Mouse (Mus musculus) embryonic fibroblast, embryonic 13.5 days (primary cell): Measurements from ENCODE around the gene Hist1h3d. TPM values are rescaled to one million over a fixed set of nuclear protein-coding genes. Genes with fewer than 3 reads are reported as not detected.
"Not testable (repeated sequence)": the region's sequence is repeated elsewhere in the genome, so short reads cannot be mapped to it uniquely, and the experiment has no call there.

Experiments
- H3K27ac ChIP-seq: 2 replicates; pipeline ENCODE4 v1.5.1; 2012; ENCODE audit warnings: low read length, control low read depth, inconsistent platforms; ENCODE audit not compliant: insufficient read depth
- H3K4me1 ChIP-seq: 2 replicates; pipeline ENCODE4 v1.6.1; 2011; ENCODE audit warnings: low read length; ENCODE audit not compliant: control insufficient read depth, insufficient read depth
- H3K4me3 ChIP-seq: 2 replicates; pipeline ENCODE4 v1.5.1; 2011; ENCODE audit warnings: mild to moderate bottlenecking, control low read depth, low read length; ENCODE audit not compliant: insufficient read depth
- CTCF ChIP-seq: IDR thresholded peaks from 2 replicates; pipeline ENCODE4 v1.5.1; 2011; ENCODE audit warnings: mild to moderate bottlenecking, control low read depth, low read length, moderate library complexity, borderline replicate concordance; ENCODE audit not compliant: insufficient read depth
- POLR2A ChIP-seq: IDR thresholded peaks from 2 replicates; pipeline ENCODE4 v1.6.1; 2011; ENCODE audit warnings: low read depth, mild to moderate bottlenecking, control low read depth, low read length, moderate library complexity
- polyA plus RNA-seq: library from polyadenylated mRNA; stranded (reverse); fragments of >200 nt; gene quantifications from 2 replicates; pipeline ENCODE4 v1.2.4, GENCODE M21; 2011; ENCODE audit warnings: low read depth; ENCODE audit not compliant: missing spikeins, insufficient read length

The Hist1h3d gene
- polyA plus RNA-seq, 1 experiment: 5.1 TPM

DNA sequence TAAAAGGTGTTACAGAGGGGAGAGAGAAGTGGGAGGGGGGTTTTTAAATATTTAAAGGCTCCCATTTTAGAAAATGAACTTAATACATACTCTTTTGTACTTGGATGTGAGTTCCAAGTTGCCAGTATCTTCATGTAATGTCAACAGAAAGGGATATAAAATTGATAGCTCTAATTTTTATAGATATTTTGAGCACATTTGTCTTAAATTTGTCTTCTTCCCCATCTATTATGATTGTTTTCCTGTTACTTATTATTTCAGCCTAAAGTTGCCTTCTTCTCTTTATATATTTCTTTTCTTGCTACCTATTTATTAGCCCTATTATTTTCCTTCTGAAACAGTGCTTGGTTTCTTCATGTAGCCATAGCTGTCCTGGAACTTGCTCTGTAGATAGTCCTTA, 22.6 kb upstream of the Hist1h3d start, which contains the start of gene Hist1h1d:
TSS of gene Hist1h1d (plus strand) at position 301 of the 400 bp plus-strand sequence.
- H3K4me1 ChIP-seq: peaks cover 3% of the 10 kb centered on the region; the same call in 1 of the 2 replicates
- no peak within 1 kb of the TSS for H3K4me3 ChIP-seq
- TF ChIP-seq CTCF (no peak), POLR2A (no peak)
- peak within 1 kb of the TSS; percentile 45; the same call in 1 of the 2 replicates for H3K27ac ChIP-seq

DNA sequence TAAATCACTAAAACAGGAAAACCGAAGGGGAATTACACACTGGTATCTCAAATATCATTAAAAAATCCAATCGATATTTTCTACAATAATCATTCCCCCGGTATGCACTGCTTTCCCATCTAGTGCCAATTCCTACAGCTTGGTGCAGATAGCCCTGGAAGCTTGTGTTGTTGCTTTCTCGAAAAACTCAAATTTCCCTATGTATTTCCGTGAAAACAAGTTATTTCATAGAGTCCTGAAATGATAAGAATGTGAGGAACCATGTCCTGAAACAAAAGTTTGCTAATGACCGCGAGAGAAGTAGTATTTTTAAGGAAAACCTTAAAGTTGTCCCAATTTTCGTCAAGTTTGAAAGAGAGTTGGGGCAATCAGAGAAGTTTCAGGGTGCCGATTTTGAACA, 21.2 kb upstream of the Hist1h3d start:
- H3K4me1 ChIP-seq: peaks cover 3% of the 10 kb centered on the region; the same call in 1 of the 2 replicates
- H3K27ac ChIP-seq: peak overlapping the region; percentile 86
- TF ChIP-seq CTCF: no peak
- TF ChIP-seq POLR2A: no peak
- no peak overlapping the region for H3K4me3 ChIP-seq

GRCm38 (mm10) chr13:23554925-23555838, 20.4 kb upstream of the Hist1h3d start:
- TF ChIP-seq CTCF (no peak), POLR2A (peak; percentile 99)
- peak overlapping the region; percentile 97 for H3K27ac ChIP-seq
- H3K4me3 ChIP-seq: peak overlapping the region; percentile 58
- peaks cover 3% of the 10 kb centered on the region; the same call in 1 of the 2 replicates for H3K4me1 ChIP-seq

DNA sequence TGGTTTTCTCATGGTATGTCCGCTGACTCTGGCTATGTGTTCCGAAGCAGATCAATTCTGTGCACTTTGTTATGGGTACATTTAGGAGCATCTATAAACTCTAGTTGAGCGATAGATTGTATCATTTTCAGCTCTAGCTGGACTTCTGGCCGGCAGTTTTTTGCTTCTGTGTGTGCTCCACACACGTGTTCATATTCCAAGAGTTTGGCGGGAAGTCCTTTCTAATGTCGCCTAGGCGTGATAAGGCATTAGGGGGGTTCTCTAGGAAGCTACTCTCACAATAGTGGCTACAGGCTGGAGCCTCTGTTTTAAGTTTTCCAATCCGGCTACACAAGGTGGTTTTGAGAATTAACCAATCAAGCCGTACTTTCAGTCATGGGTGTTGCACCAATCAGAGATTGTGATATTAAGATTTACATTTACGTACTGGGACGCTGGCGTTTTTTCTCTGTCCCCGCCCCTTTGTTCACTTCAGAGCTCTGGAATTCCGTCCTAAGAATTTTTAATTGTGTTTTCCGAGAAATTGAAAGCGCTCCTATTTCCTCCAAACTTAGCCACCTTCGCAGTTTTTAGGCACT, 19.6 kb upstream of the Hist1h3d start:
- Histone ChIP-seq H3K4me3 (peak overlapping the region; percentile 58), H3K4me1 (peaks cover 3% of the 10 kb centered on the region; the same call in 1 of the 2 replicates), H3K27ac (peak overlapping the region; percentile 97)
- TF ChIP-seq POLR2A (peak; percentile 91), CTCF (no peak)

- no peak for TF ChIP-seq POLR2A
- TF ChIP-seq CTCF: no peak
- Histone ChIP-seq H3K4me3 (peak overlapping the region; percentile 17; the same call in 1 of the 2 replicates), H3K27ac (peak overlapping the region; percentile 62), H3K4me1 (peaks cover 3% of the 10 kb centered on the region; the same call in 1 of the 2 replicates)
These were observed 18.7 kb upstream of the Hist1h3d start for GRCm38 (mm10) chr13:23556906-23557305.

- H3K4me1 ChIP-seq, H3K4me3 ChIP-seq: not testable (repeated sequence)
- 0 out of 2 replicates have a peak overlapping the region, but pooled peaks have one; percentile 5 for H3K27ac ChIP-seq
These were observed 14.9 kb upstream of the Hist1h3d start for GRCm38 (mm10) chr13:23560699-23561098.

GRCm38 (mm10) chr13:23561531-23561882, 14.1 kb upstream of the Hist1h3d start:
- Histone ChIP-seq H3K27ac (peak overlapping the region; percentile 52), H3K4me3 (peak overlapping the region; percentile 38)
- not testable (repeated sequence) for H3K4me1 ChIP-seq

GRCm38 (mm10) chr13:23561883-23562659, 13.5 kb upstream of the Hist1h3d start, which contains the start of gene Hist1h3e:
Hist1h3e (minus strand) TSS chr13:23562369.
- TF ChIP-seq POLR2A: peak; percentile 97
- H3K27ac ChIP-seq: peak within 1 kb of the TSS; percentile 99
- H3K4me3 ChIP-seq: peak within 1 kb of the TSS; percentile 38
- H3K4me1 ChIP-seq: not testable (repeated sequence)

DNA sequence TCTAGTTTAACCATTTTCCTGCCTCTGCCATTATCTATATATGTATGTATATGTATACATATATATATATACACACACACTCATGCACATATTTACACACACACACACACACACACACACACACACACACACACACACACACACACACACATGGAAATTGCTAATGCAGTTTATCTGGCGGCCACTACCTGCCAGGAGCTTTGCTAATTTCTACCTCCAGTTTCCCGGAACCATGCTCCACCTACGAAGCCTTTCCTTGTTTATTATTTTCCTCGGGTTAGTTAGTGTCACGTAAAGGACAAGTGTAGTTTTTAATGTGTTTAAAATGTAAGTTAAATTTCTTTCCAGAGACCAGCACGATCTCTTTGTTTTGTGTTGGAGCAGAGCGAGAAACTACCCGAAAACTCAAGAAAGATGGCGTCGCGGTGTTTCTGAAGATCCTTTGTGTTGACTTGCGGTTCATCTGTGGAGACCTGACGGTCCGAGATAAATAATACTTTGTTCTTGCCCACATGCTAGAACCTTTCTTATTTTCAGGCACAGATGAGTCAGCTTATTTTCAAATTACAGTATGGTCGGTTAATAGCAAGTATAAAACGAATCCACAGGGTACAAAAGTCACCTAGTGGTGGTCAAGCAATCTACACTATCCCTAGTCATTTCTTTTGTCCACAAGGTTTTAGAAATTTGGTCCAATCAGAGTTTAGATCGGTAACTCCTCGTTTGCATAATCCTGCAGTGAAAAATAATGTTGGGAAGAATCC, 12.7 kb upstream of the Hist1h3d start:
- no peak for TF ChIP-seq POLR2A
- TF ChIP-seq CTCF: no peak
- Histone ChIP-seq H3K4me3 (peak overlapping the region; percentile 28), H3K4me1 (no peaks in the 10 kb centered on the region), H3K27ac (peak overlapping the region; percentile 99)
